Mouse (Mus musculus): ENCODE measurements at regions not wholly inside any gene's neighbourhood (a gene's known extent, or its start where the extent isn't known, plus 50 kb on each side); places are given as distances from the start of the nearest gene placed in this dataset.

DNA sequence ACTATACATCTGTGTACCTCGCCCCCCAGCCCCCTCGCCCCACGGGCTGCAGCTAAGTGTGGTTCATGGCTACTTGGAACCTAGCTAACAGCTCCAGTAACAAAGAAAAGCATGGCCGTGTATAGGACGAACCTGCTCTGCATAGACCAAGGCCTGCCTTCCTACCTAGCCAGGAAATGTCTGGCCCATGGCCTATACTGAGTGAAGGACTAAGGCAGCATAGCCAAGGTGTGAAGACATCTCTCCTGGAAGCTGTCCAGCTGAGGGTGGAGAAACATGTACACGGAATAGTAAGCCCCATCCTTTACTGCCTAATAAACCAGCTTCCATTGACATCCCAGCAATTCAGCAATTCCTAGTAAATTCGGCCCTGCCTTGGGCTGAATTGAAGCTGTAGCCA, 183.6 kb upstream of the Tbc1d5 start:
- Histone ChIP-seq H3K9me3 (replicated peaks; ENCODE audit: control insufficient read depth, low read length) (no peaks in the 10 kb centered on the region), H3K27me3 (ENCODE audit: control insufficient read depth, insufficient read depth, low read depth, low read length) (no peaks in the 10 kb centered on the region), H3K36me3 (ENCODE audit: control insufficient read depth, insufficient read depth) (no peaks in the 10 kb centered on the region), H3K4me3 (ENCODE audit: low read depth, low read length) (no peak overlapping the region), H3K9ac (ENCODE audit: low read depth, low read length) (no peak overlapping the region), H3K27ac (ENCODE audit: low read length) (no peak overlapping the region), H3K4me1 (ENCODE audit: control insufficient read depth, low read depth, low read length) (no peaks in the 10 kb centered on the region), H3K4me2 (ENCODE audit: low read depth, low read length) (no peak overlapping the region)
- WGBS (ENCODE audit: insufficient replicate concordance): 77% methylated on average over 7 of the region's 7 CpGs
- no peak for ATAC-seq (ENCODE audit: low read depth)

DNA sequence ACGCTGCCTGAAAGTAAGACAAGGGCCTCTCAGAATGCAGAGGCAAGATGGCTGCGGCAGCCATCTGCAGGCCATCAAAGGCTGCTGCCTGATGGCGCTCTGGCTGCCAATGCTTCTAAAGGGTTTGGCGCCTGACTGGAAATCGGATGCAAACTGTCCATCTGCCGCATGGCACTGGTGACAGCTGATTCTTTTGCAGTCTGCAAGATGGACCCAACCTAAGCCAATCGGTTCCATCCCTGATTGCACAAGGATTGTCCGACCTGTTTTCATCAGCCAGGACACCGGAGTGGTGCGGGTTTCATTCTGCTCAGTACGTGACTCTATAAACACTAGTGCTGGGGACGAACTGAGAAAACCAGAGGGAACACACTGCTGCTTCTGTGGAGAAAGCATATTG, 183.1 kb upstream of the Tbc1d5 start:
- no peak overlapping the region for H3K4me3 ChIP-seq (ENCODE audit: low read depth, low read length)
- WGBS (ENCODE audit: insufficient replicate concordance): 82% methylated on average over 12 of the region's 12 CpGs
- no peak overlapping the region for H3K27ac ChIP-seq (ENCODE audit: low read length)
- H3K4me1 ChIP-seq (ENCODE audit: control insufficient read depth, low read depth, low read length): no peaks in the 10 kb centered on the region
- H3K9ac ChIP-seq (ENCODE audit: low read depth, low read length): no peak overlapping the region
- H3K9me3 ChIP-seq (replicated peaks; ENCODE audit: control insufficient read depth, low read length): no peaks in the 10 kb centered on the region
- ATAC-seq (ENCODE audit: low read depth): no peak
- no peaks in the 10 kb centered on the region for H3K27me3 ChIP-seq (ENCODE audit: control insufficient read depth, insufficient read depth, low read depth, low read length)
- no peak overlapping the region for H3K4me2 ChIP-seq (ENCODE audit: low read depth, low read length)
- H3K36me3 ChIP-seq (ENCODE audit: control insufficient read depth, insufficient read depth): no peaks in the 10 kb centered on the region

DNA sequence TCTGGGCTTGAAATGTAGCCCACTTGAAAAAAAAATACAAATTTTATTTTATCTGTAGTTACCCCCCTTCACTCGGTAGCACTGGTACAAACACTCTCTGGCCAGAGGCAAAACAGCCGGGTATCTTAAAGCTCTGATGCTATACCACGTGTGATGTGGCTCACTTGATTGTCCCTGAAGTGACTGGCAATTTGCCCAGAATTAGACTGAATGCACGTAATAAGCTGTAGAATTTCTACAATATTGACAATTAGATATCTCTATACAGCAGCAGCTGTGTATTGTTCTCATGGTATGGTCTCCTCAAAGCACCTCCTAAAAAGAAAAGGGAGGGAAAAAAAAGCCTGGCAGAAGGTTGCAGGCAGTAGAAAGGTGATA, 179.2 kb upstream of the Tbc1d5 start:
- no peak overlapping the region for H3K9ac ChIP-seq (ENCODE audit: low read depth, low read length)
- no peaks in the 10 kb centered on the region for H3K36me3 ChIP-seq (ENCODE audit: control insufficient read depth, insufficient read depth)
- H3K27me3 ChIP-seq (ENCODE audit: control insufficient read depth, insufficient read depth, low read depth, low read length): no peaks in the 10 kb centered on the region
- H3K4me1 ChIP-seq (ENCODE audit: control insufficient read depth, low read depth, low read length): no peaks in the 10 kb centered on the region
- no peak overlapping the region for H3K4me3 ChIP-seq (ENCODE audit: low read depth, low read length)
- H3K4me2 ChIP-seq (ENCODE audit: low read depth, low read length): no peak overlapping the region
- H3K27ac ChIP-seq (ENCODE audit: low read length): no peak overlapping the region
- no peaks in the 10 kb centered on the region for H3K9me3 ChIP-seq (replicated peaks; ENCODE audit: control insufficient read depth, low read length)
- ATAC-seq (ENCODE audit: low read depth): no peak
- WGBS (ENCODE audit: insufficient replicate concordance): 35% methylated on average over 4 of the region's 4 CpGs

DNA sequence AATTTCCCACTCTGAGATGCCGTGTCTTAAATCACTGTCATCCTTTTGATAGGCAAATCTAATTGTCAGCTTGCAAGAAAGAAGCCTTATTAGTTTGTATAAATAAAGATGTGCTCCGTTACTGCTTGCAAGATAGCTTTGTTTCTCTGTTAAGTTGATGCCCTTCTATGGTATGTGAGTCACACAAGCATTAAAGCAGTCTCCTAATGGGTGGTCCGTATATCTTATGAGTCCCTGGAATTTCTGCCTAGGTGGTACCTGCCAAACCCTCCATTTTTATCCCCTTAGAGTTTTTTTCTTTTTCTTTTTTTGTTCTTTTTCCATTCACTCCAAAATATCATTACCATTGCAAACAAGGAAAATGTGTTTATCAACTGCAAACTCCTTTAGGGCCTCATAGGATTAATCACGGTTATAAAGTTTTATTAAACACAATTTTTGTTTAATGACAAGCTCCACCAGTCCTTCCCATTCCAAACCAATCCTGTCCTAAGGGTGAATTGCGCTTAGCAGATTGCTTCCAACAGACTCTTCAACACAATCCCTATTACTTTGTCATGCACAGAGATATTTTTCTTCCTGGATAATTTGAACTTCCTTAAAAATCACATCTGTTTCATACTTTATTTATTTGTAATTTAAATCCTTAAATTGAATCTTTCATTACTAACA, 178.7 kb upstream of the Tbc1d5 start:
- no peak for ATAC-seq (ENCODE audit: low read depth)
- Histone ChIP-seq H3K27ac (ENCODE audit: low read length) (no peak overlapping the region), H3K9me3 (replicated peaks; ENCODE audit: control insufficient read depth, low read length) (no peaks in the 10 kb centered on the region), H3K4me1 (ENCODE audit: control insufficient read depth, low read depth, low read length) (no peaks in the 10 kb centered on the region), H3K36me3 (ENCODE audit: control insufficient read depth, insufficient read depth) (no peaks in the 10 kb centered on the region), H3K27me3 (ENCODE audit: control insufficient read depth, insufficient read depth, low read depth, low read length) (no peaks in the 10 kb centered on the region), H3K4me3 (ENCODE audit: low read depth, low read length) (no peak overlapping the region), H3K4me2 (ENCODE audit: low read depth, low read length) (no peak overlapping the region), H3K9ac (ENCODE audit: low read depth, low read length) (no peak overlapping the region)
- WGBS (ENCODE audit: insufficient replicate concordance): 63% methylated on average over 5 of the region's 5 CpGs

DNA sequence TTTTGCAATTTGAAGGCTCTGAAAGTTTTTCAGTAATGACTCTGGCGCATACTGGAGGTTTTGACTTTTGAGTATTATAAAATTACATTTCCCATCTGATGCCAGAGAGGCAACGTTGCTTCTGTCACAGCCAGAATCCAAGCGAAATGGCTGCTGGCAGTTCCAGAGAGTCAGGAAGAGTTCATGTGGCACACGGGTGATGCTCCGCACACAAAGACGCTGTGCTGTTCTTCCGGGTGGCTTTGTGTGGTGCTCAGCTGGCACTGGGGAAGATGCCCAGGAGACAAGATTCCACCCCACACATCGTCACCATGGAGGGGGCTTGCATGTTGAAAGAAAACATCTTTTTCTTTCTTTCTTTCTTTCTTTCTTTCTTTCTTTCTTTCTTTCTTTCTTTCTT, 177.3 kb upstream of the Tbc1d5 start:
- H3K36me3 ChIP-seq (ENCODE audit: control insufficient read depth, insufficient read depth): no peaks in the 10 kb centered on the region
- H3K9me3 ChIP-seq (replicated peaks; ENCODE audit: control insufficient read depth, low read length): no peaks in the 10 kb centered on the region
- no peaks in the 10 kb centered on the region for H3K27me3 ChIP-seq (ENCODE audit: control insufficient read depth, insufficient read depth, low read depth, low read length)
- WGBS (ENCODE audit: insufficient replicate concordance): 72% methylated on average over 8 of the region's 8 CpGs
- H3K4me3 ChIP-seq (ENCODE audit: low read depth, low read length): no peak overlapping the region
- H3K4me1 ChIP-seq (ENCODE audit: control insufficient read depth, low read depth, low read length): no peaks in the 10 kb centered on the region
- H3K4me2 ChIP-seq (ENCODE audit: low read depth, low read length): no peak overlapping the region
- no peak for ATAC-seq (ENCODE audit: low read depth)
- H3K27ac ChIP-seq (ENCODE audit: low read length): no peak overlapping the region
- H3K9ac ChIP-seq (ENCODE audit: low read depth, low read length): no peak overlapping the region

DNA sequence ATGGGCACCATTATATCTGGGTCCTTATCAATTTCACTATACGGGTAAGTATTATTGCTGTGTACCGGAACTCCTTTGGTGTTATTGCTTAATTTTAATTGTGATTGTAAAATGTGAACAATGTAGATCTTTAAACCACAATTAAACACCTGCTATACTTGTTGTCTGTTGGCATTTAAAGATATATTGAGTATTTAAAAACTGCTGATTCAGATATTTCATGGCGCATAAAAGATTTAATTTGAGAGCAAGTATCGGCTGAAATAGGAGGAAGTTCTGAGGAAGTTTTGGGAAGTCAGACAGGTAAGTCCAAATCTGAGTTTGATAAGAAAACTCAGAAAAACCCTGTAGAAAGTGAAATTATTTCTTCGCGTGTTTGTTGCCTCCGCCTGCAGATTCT, 142.7 kb upstream of the Tbc1d5 start:
- H3K9me3 ChIP-seq (replicated peaks; ENCODE audit: control insufficient read depth, low read length): no peaks in the 10 kb centered on the region
- WGBS (ENCODE audit: insufficient replicate concordance): 71% methylated on average over 7 of the region's 7 CpGs

DNA sequence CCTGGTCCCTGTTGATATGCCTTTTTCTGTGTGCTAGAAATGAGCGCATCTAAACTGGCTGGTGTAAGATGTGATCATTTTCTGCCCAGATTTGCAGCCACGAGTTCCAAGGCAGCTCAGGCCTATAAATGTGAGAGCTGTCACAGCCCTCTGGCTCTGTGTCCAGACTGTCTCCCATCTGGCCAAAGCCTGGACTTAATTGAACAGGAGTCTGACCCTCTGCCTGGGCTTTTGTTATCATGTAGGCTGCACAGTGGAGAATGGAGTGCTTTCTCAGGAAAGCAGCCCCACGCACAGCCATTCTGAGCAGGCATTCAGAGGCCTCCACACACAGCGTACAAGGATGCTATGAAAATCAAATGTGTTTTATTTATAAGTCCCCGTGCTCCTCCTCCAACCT, 141.9 kb upstream of the Tbc1d5 start:
- no peak for ATAC-seq (ENCODE audit: low read depth)
- 64% methylated on average over 5 of the region's 5 CpGs for WGBS (ENCODE audit: insufficient replicate concordance)

More for the DNA sequence above, 142.7 kb upstream of the Tbc1d5 start:
- ATAC-seq (ENCODE audit: low read depth): no peak
- H3K9ac ChIP-seq (ENCODE audit: low read depth, low read length): no peak overlapping the region
- no peak overlapping the region for H3K4me3 ChIP-seq (ENCODE audit: low read depth, low read length)
- no peaks in the 10 kb centered on the region for H3K4me1 ChIP-seq (ENCODE audit: control insufficient read depth, low read depth, low read length)
- H3K27ac ChIP-seq (ENCODE audit: low read length): no peak overlapping the region
- no peaks in the 10 kb centered on the region for H3K36me3 ChIP-seq (ENCODE audit: control insufficient read depth, insufficient read depth)
- H3K27me3 ChIP-seq (ENCODE audit: control insufficient read depth, insufficient read depth, low read depth, low read length): no peaks in the 10 kb centered on the region
- H3K4me2 ChIP-seq (ENCODE audit: low read depth, low read length): no peak overlapping the region

DNA sequence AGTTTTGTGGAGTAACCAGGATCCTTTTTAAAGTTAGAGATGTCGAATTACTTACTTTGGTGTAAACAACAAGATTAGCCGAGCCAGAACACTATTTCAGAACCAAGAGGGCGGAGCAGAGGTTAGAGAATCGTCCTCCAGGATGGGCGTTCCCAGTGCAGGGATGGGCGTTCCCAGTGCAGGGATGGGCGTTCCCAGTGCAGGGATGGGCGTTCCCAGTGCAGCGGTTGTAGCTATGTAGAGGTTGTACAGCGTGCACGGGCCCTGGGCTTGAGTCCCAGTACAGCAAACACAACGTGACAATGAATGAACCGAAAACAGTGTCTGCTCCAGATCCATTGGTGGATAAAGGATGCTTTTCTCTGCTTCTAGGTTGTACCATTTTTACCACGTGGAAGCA, 125.8 kb upstream of the Tbc1d5 start:
- H3K4me1 ChIP-seq (ENCODE audit: control insufficient read depth, low read depth, low read length): no peaks in the 10 kb centered on the region
- H3K36me3 ChIP-seq (ENCODE audit: control insufficient read depth, insufficient read depth): no peaks in the 10 kb centered on the region
- no peaks in the 10 kb centered on the region for H3K27me3 ChIP-seq (ENCODE audit: control insufficient read depth, insufficient read depth, low read depth, low read length)
- no peaks in the 10 kb centered on the region for H3K9me3 ChIP-seq (replicated peaks; ENCODE audit: control insufficient read depth, low read length)
- no peak overlapping the region for H3K4me3 ChIP-seq (ENCODE audit: low read depth, low read length)
- H3K27ac ChIP-seq (ENCODE audit: low read length): no peak overlapping the region
- WGBS (ENCODE audit: insufficient replicate concordance): 58% methylated on average over 14 of the region's 14 CpGs
- no peak overlapping the region for H3K9ac ChIP-seq (ENCODE audit: low read depth, low read length)
- H3K4me2 ChIP-seq (ENCODE audit: low read depth, low read length): no peak overlapping the region
- ATAC-seq (ENCODE audit: low read depth): peak; percentile 80

More for the DNA sequence above, 141.9 kb upstream of the Tbc1d5 start:
- H3K36me3 ChIP-seq (ENCODE audit: control insufficient read depth, insufficient read depth): no peaks in the 10 kb centered on the region
- H3K4me1 ChIP-seq (ENCODE audit: control insufficient read depth, low read depth, low read length): no peaks in the 10 kb centered on the region
- H3K9ac ChIP-seq (ENCODE audit: low read depth, low read length): no peak overlapping the region
- H3K4me3 ChIP-seq (ENCODE audit: low read depth, low read length): no peak overlapping the region
- H3K9me3 ChIP-seq (replicated peaks; ENCODE audit: control insufficient read depth, low read length): no peaks in the 10 kb centered on the region
- H3K27me3 ChIP-seq (ENCODE audit: control insufficient read depth, insufficient read depth, low read depth, low read length): no peaks in the 10 kb centered on the region
- no peak overlapping the region for H3K4me2 ChIP-seq (ENCODE audit: low read depth, low read length)
- no peak overlapping the region for H3K27ac ChIP-seq (ENCODE audit: low read length)

DNA sequence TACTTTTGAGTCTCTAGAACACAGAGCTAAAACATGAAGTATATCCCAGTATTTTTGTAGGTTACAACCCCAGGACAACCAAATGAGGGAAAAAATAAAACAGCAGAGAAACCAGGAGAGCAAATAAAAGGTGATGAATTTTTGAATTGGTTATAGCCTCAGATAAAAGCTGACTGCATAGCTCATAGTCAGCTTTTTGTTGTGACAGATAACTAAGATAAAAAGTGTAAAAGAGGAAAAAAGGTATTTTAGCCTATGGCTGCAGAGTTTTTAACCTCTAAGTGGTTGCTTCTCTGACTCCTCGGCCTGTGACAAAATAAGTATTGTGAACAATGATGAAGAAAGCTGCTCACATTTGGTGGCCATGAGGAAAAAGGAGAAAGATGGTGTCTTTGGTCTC, 111.6 kb upstream of the Tbc1d5 start:
- Histone ChIP-seq H3K36me3 (ENCODE audit: control insufficient read depth, insufficient read depth) (no peaks in the 10 kb centered on the region), H3K4me3 (ENCODE audit: low read depth, low read length) (no peak overlapping the region), H3K4me1 (ENCODE audit: control insufficient read depth, low read depth, low read length) (no peaks in the 10 kb centered on the region), H3K27me3 (ENCODE audit: control insufficient read depth, insufficient read depth, low read depth, low read length) (no peaks in the 10 kb centered on the region), H3K9me3 (replicated peaks; ENCODE audit: control insufficient read depth, low read length) (no peaks in the 10 kb centered on the region), H3K4me2 (ENCODE audit: low read depth, low read length) (no peak overlapping the region), H3K27ac (ENCODE audit: low read length) (no peak overlapping the region), H3K9ac (ENCODE audit: low read depth, low read length) (no peak overlapping the region)
- ATAC-seq (ENCODE audit: low read depth): no peak
- 69% methylated on average over 1 of the region's 1 CpGs for WGBS (ENCODE audit: insufficient replicate concordance)

Measured in liver, embryonic 16.5 days (tissue).